In genomic region chrX:167152611-167153010, GRCm38 (mm10) we compare ENCODE assay signal across 7 mouse cellular contexts. TPM values are rescaled to one million over a fixed set of nuclear protein-coding genes. Genes with fewer than 3 reads are reported as not detected.
DNase-seq lines count a peak whose midpoint lies in the region; ATAC-seq and TF ChIP-seq lines count a peak whose summit lies in the region.

No protein-coding gene starts in this region.

- no peak for TF ChIP-seq CTCF in hindbrain, postnatal 0 days (IDR thresholded peaks at IDR 0.05; ENCODE audit: low read depth)

- H3K4me3 ChIP-seq in forebrain, embryonic 15.5 days, result no peak overlapping the region
- H3K4me3 ChIP-seq in hindbrain, postnatal 0 days (ENCODE audit: low read length), result no peak overlapping the region

- H3K4me2 ChIP-seq in forebrain, embryonic 15.5 days (replicated peaks), result no peak overlapping the region
- no peak overlapping the region for H3K4me2 ChIP-seq in hindbrain, postnatal 0 days (ENCODE audit: low read depth, low read length)

- DNase-seq in lung, postnatal 10 days, result peak; percentile 36
- DNase-seq in lung, postnatal 25 days (ENCODE audit: low spot score), result no peak
- DNase-seq in hindbrain, postnatal 0 days (ENCODE audit: low spot score), result peak; percentile 80
- DNase-seq in lung, postnatal 36 days, result peak; percentile 67

- H3K9me3 ChIP-seq in forebrain, embryonic 15.5 days, result no peaks in the 10 kb centered on the region
- no peaks in the 10 kb centered on the region for H3K9me3 ChIP-seq in hindbrain, postnatal 0 days (ENCODE audit: low read length)

- H3K9ac ChIP-seq in forebrain, embryonic 15.5 days (replicated peaks), result no peak overlapping the region
- H3K9ac ChIP-seq in hindbrain, postnatal 0 days (replicated peaks; ENCODE audit: low read length), result no peak overlapping the region

- H3K36me3 ChIP-seq in forebrain, embryonic 15.5 days, result no peaks in the 10 kb centered on the region
- no peaks in the 10 kb centered on the region for H3K36me3 ChIP-seq in hindbrain, postnatal 0 days (ENCODE audit: insufficient read depth, low read length)

- ATAC-seq in cerebellum, adult (ENCODE audit: insufficient number of reproducible peaks, low FRiP score, low TSS enrichment), result peak; percentile 80; the same call in 1 of the 2 replicates
- peak; percentile 48; the same call in 1 of the 2 replicates for ATAC-seq in forebrain, embryonic 15.5 days (replicated peaks)
- ATAC-seq in hindbrain, postnatal 0 days, result 0 out of 2 replicates have a peak, but pooled peaks have one; percentile 55
- ATAC-seq in megakaryocyte-erythroid progenitor cell, adult 5-6 weeks (replicated peaks; ENCODE audit: low FRiP score, low TSS enrichment, poor library complexity, severe bottlenecking), result no peak

- H3K27me3 ChIP-seq in forebrain, embryonic 15.5 days, result no peaks in the 10 kb centered on the region
- no peaks in the 10 kb centered on the region for H3K27me3 ChIP-seq in hindbrain, postnatal 0 days (ENCODE audit: insufficient read depth, low read length)

- 54% methylated on average over 4 of the region's 4 CpGs for WGBS in forebrain, embryonic 15.5 days
- 46% methylated on average over 4 of the region's 4 CpGs for WGBS in hindbrain, postnatal 0 days

- H3K4me1 ChIP-seq in forebrain, embryonic 15.5 days, result no peaks in the 10 kb centered on the region
- H3K4me1 ChIP-seq in hindbrain, postnatal 0 days (ENCODE audit: insufficient read depth, low read length), result no peaks in the 10 kb centered on the region

- H3K27ac ChIP-seq in forebrain, embryonic 15.5 days (replicated peaks), result no peak overlapping the region
- H3K27ac ChIP-seq in hindbrain, postnatal 0 days, result no peak overlapping the region

RNA-seq across cellular contexts. Expression of gene Tmsb4x, which starts 56.5 kb away (rescaled TPM):
- 7,356 and 7,374 TPM in 2 replicates for polyA plus RNA-seq in forebrain, embryonic 15.5 days (2015; fragmentation: Nextera tagmentation; extraction: Ambion mirVana)
- total RNA-seq in hindbrain, postnatal 0 days (2014; rRNA removed), result 879 and 1,090 TPM in 2 replicates
- polyA plus RNA-seq in hindbrain, postnatal 0 days (2015; fragmentation: Nextera tagmentation; extraction: Ambion mirVana), result 4,785 and 5,074 TPM in 2 replicates
- total RNA-seq in megakaryocyte-erythroid progenitor cell, adult 5-6 weeks (2014; fragmentation: Nextera tagmentation), result 237 and 370 TPM in 2 replicates
- total RNA-seq in megakaryocyte-erythroid progenitor cell, adult 5-6 weeks (2017), result 226 and 321 TPM in 2 replicates
